Mouse (Mus musculus): ENCODE data around the gene Madd.

The Madd gene

DNA sequence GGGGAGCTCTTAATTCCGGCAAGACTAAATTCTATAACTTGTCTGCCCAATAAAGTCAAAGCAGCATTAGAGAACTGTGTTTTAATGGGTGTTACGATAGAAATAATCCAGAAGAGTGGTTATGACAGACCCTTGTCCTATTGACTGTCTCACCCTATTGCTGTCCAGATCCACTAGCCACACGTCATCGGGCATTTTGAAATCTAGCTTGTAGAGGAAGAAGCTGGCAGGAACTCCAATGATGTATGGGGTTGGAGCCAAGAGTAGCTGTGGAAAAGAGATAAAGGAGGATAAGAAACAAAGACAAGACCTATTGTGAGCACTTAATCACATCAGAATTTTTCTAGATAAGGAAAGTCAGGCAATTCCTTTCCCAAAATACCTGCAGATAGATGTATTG lies 8.1 kb downstream of the Madd start:
- in situ Hi-C loops (cut with MseI, MboI), result no loop called here

DNA sequence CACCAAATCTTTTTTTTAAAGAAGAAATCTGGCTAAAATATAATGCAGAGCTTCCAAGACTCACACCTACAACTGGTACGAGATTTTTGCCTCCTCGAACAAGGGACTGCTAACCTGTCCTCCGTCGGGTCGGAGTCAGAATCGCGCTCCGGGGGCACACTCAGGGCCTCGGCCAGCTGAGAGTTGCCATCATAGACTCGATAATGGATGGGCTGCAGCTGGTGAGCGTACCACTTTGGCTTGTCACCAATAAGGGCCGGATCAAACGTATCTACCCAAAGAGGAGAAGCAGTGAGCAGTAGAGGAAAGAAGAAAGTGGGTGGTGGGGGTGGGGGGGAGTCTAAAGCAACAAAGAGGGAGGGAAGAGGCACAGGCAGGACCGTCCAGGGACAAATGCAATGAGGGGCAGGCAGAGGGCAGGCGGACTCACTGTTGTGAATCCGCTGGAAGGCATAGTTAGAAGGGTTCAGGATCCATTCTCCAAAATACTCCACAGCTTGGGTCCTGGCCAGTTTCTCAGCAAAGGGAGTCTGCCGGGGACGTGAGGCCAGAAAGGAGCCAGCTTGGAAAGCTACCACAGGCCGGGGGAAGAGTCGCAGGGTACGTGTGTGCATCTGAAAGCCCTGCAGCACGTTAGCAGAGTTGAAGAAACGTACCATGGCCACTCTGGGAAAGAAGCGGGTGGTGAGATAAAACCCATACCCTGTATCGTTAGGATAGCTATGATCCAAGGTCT lies 13.9 kb downstream of the Madd start:
- in situ Hi-C loops (cut with MseI, MboI), result no loop called here

DNA sequence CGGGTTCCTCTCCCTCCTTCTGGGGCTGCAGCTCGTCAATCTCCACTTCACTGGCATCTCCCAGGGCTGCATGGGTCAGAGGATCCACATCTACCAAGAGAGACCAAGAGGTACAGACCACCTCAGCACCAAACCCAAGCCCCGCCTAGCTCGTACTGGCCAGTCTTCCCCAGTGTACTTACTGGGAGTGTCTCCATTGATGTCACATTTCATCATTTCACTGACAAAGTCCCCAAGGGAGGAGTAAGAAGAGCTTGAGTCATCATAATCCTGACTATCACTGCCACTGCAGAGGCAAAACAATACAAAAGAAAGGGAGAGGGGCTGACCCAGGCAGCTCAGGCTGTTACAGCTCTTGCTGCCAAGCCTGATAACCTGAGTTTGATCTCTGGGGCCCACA lies 16.0 kb downstream of the Madd start:
- in situ Hi-C loops (cut with MseI, MboI), result no loop called here

DNA sequence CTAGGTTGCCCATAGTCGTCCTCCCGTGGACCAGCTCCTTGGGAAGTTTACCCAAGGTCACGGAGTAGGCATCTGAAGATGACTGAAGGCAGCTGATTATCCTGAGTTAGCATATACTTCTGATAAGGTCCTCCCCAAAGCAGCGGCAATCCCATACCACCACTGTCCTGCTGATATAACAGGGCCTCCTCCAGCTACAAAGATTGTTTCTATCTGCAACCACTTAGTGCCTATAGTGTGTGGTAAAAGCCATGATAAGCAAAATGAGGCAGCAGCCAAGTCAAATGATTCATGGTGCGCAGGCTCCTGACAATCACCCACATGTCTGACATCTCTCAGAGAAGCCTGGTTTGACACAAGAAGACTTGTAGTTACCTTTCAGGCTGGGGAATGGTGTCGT lies 18.6 kb downstream of the Madd start:
- in situ Hi-C loops (cut with MseI, MboI), result no loop called here

DNA sequence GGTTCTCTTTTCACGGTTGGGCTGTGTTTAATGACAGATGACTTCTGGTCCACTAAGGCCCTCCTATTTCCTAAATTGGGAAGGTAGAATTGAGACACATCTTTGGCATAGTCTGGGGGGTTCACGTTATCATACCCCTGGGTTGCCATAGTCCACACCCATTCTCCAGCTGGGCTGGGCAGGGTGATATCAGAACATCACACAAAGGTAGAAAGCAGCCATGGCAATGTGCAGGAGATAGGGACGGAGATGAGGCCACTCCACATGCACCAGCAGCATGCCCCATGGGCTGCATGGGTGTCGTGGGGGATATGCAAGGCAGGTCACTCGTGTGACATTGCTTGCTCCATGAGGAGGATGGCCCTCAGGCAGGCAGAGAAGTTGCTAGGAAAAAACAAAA lies 20.1 kb downstream of the Madd start:
- in situ Hi-C loops (cut with MseI, MboI), result no loop called here

DNA sequence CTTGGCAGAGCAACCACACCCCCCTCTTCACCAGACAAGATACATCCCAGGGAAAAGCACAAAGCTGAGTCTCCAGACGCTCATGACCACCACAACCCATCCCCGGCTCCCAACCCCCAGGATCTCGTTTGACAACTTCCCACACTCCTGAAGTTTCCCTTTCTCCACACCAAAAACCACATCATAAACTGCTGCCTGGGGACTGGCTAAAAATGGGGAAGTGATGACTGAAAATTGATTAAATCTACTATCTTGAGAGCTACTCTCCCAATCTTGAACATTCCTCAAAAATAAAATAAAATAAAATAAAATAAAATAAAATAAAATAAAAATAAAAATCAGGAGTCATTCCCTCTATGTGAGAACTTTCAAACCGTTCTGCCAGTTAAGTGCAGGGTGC lies 20.7 kb downstream of the Madd start:
- in situ Hi-C loops (cut with MseI, MboI), result no loop called here

DNA sequence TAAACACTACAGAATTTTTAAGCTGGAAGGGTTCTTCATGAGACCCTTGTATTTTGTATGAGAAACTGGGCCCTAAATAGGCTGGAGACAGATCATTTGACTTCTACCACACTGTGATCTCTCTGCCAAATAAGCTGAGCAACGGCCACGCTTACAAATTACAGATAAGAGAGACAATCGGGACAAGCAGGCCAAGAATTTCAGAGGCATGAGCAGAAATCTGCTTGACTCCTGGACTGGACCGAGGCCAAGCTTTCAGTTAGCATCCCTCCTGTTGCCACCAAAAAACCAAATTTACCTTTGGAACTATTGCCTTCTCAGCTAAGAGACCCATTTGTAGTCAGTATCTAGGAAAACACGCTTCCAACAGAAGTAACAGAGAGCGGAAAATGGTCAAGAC lies 23.0 kb downstream of the Madd start:
- in situ Hi-C loops (cut with MseI, MboI), result no loop called here

DNA sequence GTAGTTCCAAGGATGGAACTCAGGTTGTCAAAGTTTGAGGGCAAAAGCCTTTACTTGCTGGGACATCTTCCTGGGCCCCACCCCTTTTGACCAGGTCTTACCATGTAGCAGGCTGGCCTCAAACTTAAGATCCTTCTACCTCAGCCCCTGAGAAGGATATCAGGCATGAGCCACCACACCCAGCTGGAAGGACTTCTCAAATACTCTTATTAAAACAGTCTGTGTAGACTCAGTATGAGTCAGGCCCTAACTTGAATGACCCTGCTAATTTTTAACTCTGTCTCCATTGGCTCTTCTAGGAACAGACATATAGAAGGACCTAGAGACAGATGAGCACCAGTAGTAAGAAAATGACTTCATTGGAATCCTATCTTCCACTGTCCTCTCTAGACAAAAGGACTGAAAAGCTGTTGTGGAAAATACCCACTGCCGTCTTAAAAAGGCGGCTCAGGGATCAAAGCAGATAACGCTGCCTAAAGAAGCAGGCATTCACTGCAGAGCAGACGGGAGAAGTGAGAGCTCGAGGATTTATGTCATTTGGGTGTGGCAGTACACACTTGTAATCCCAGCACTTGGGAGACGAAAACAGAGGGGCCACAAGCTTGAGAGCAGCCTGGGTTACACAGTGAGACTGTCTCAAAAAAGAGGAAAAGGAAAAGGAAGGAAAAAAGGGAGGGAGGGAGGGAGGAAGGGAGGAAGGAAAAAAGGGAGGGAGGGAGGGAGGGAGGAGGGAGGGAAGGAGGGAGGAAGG lies 26.5 kb downstream of the Madd start:
- in situ Hi-C loops (cut with MseI, MboI), result no loop called here

DNA sequence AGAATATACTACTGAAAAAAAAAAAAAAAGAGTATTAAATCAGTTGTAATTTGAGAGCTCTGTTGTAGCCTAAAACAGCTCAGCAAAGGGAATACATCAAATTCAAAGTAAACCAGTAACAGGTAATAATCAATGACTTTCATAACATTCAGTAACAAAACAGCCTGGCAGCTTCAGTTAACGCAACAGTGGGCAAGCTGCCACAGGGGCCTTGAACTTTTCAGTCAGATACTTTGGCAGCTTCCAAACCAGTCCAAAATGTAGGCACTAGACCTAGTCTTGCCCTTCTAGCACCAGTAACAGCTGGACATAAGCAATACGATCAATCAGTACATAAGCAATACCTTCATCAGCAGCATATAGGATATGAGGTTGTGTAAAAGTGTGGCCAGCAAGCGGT lies 29.5 kb downstream of the Madd start:
- in situ Hi-C loops (cut with MseI, MboI), result no loop called here

DNA sequence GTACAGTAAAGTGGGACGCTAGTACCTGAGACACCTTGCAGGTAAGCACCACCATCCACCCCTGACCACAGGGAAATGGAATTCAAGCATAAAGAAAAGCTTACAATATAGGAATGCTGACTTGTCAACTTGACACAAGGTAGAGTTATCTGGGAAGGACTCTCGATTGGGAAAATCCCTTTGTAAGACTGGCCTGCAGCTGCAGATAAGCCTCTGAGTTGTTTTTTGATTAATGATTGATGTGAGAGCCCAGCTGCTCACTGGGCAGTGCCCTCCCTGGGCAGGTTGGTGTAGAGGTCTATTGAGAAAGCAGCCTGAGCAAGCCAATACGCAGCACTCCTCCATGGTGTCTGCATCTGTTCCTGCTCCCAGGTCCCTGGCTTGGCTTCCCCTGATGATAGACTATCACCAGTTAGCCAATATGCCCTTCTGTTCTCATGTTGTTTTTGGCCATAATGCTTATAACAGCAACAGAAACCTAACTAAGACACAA lies 30.7 kb downstream of the Madd start:
- in situ Hi-C loops (cut with MseI, MboI), result no loop called here

DNA sequence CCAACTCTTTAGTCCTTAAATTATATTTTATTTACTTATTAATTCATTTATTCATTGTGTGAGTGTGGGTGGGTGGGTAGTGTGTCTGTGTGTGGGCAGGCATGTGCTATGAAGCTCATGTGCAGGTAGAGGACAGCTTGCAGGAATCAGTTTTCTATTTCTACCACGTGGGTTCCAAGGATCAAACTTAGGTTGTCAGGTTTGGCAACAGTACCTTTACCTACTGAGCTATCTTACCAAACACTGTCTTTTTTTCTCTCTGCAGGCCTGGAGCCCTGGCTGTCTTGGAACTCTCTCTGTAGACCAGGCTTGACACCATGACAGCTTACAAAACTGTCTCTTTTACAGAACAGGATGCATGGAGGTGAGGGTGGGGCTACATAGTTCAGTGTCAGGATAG lies 32.3 kb downstream of the Madd start:
- in situ Hi-C loops (cut with MseI, MboI), result no loop called here

DNA sequence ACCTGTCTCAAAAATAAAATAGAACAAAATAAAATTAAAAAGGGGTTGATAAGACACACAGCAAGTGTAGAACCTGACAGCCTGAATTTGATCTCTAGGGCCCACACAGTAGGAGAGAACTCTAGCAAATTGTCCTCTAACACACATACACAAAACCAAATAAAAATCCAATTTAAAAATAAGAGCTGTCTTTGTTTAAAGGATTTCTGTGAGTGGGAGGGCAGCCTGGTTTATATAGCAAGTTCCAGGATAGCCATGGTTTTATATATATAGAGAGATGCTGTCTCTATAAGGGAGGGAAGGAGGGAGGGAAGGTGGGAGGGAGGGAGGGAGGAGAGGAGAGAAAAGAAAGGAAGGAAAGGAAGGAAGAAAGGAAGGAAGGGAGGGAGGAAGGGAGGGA lies 35.5 kb downstream of the Madd start:
- in situ Hi-C loops (cut with MseI, MboI), result no loop called here

DNA sequence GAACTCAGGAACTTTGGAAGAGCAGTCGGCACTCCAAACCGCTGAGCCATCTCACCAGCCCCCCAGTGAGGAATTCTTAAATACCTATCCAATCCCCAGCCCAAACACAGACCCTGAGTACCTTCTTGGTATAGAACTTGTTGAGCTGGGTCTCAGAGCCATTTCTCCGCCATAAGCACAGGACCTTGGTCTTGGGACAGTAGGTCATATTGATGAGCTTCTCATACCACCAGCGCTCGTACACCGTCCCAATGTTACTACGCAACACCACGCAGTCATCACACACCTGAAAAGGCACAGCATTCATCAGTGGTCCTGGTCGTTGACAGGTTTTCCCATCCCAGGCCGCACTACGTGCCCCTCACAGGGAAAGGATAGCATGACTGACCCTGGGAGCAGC lies 40.2 kb downstream of the Madd start:
- in situ Hi-C loops (cut with MseI, MboI), result no loop called here

DNA sequence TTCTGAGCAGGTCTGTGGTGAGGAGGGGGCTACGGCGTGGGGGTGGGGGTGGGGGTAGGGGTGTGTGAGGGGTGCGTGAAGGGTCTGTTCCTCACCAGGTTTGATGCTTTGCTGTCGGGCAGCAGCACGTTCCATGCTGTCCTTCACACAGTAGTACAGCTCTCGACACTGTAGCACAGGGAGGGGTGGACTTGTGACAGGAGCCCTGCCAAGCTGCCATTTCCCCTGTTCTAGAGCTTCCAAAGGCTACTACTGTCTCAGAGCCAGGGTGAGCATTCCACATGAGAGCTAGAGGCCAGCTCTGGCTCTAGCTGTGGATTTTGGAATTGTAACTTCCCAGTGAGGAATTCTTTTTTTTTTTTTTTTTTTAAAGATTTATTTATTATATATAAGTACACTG lies 40.7 kb downstream of the Madd start:
- in situ Hi-C loops (cut with MseI, MboI), result no loop called here

DNA sequence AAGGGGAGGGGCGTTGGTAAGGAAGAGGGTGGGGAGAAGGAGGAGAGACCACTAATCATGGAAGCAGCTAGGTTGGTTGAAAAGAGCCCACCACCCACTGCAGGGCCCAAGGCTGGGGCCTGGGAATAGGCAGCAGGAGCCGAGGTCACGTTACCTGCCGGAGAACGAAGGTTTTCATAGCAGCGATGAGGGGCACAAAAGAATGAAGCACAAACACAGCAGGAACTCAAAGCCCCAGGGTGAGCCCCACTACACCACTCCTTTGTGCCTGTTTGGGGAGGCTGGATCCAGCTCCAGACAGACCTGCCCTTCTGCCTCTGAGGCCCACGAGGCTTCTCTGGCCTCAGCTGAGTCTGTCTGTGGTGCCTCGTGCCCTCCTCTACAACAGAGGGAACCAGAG lies 43.9 kb downstream of the Madd start:
- in situ Hi-C loops (cut with MseI, MboI), result no loop called here

DNA sequence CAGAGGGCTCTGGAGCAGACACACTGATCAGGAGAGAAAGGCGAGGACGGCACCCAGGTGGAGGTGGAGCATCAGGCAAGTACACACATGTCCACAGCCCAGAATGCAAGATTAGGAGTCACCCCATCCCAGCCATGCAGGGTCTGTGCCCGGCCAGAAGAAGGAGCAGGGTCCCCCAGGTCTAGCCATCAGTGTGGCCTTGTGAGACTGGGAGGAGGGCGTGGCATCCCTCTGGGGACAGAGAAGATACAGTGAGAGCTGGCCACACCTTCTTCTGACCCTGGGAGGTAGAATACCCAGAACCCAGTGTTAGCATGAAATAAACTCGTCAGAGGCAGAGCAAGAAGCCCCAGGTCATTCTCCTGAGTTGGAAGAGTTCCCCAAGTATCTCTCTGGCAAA lies 44.3 kb downstream of the Madd start:
- in situ Hi-C loops (cut with MseI, MboI), result no loop called here

DNA sequence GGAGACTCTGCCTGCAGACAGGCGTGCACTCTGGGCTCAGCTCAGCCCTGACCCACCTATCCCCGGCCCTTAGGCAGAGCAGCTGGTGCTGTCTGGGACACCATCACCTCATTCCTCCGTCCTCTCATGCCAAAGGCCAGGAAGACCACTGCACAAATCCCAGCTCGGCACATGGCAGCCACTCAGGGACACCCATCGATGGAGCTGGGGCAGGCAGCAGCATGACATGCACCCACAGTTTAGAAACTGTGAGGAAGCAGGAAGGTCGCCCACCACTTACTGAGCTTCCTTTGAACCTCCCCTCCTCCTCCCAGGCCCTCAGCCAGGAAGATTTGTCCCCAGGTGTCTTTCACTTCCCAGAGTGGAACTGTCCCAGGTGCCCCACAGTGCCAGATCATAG lies 46.2 kb downstream of the Madd start:
- in situ Hi-C loops (cut with MseI, MboI), result no loop called here

DNA sequence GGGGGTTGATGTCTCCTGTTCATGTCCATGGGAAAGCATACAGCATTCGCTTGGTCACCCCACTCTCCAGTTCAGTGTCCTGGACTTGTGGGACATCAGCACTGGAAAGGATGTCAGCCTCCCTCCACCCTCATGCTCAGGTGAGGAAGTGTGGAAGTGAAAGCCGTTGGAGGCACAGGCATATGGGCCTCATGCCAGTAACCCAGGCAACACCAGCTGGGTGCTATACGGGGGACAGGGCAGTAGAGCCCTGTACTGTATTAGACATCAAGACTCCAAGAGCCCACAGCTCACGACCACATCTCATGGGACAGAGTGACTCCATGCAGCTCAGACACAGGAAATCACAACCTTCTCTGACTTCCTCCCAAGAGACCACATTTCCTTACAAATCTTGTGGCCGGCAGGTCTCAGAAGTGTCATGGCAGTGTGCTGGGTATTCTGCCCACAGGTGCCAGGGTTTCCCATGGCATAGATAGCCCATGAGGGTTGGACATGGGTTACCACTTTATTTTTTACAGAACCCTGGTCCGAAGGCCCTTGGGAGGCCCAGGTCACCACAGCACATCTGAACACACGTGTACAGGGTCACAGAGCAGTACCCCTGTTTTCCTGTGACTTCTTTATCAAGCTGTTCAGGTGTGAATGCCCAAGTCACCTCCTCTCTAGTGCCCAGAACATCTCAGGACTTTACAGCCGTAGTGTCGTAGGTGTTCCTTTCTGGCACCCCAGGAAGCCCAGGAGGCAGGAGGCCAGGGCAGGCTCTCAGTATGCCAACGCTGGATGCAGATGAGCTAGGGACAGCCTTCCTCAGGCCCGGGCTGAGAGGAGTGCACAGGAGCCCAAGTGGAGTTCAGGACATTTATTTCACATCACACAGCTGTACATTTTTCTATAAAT lies 46.9 kb downstream of the Madd start:
- in situ Hi-C loops (cut with MseI, MboI), result no loop called here

DNA sequence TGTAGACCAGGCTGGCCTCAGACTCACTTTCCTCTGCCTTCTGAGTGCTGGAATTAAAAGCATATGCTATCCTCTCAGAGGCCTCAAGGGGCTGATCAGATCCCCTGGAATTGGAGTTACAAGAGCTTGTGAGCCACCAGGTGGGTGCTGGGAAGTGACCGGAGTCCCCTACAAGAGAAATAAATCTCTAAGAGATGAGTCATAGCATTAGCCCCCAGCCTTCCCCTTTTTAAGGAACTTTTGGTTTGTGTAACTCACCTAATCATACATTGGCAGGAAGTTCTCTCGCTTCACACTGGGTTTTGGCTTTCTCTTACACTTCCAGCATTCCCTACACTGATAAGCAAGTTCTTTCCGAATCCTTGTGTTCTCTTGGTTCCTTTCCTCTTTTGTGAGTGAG lies 51.6 kb downstream of the Madd start:
- in situ Hi-C loops (cut with MseI, MboI), result no loop called here

DNA sequence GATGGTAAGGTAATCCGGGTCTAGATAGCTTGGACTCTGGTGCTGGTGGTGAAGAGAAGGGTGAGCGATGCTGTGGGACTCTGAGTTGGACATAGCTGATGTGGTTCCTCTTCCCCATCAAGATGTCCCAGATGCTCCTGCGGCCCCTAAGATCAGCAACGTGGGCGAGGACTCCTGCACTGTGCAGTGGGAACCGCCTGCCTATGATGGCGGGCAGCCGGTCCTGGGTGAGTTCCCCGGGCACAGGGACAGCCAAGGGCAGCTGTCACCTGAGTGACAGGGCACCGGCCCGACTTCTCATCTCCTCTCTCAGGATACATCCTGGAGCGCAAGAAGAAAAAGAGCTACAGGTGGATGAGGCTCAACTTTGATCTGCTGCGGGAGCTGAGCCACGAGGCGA lies 52.4 kb downstream of the Madd start:
- in situ Hi-C loops (cut with MseI, MboI), result no loop called here

DNA sequence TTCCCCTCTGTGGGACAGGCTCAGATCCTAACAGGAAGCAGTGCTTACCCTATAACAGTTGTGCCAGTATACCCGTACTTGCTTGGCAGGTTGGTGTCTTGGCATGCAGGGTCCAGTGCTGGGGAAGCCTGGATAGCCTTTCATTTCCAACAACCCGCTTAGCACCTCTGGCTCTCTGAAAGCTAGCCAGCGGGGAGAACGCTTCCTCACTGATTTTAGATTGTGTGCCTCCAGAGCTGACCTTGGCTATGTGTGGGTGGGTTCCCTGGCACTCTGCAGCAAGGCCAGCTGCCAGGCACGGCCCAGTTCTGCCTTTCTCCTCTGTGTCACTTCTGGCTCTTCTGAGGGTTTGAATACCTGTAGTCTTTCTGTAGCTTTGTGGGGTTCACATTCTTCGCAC lies 53.5 kb downstream of the Madd start:
- in situ Hi-C loops (cut with MseI, MboI), result no loop called here

DNA sequence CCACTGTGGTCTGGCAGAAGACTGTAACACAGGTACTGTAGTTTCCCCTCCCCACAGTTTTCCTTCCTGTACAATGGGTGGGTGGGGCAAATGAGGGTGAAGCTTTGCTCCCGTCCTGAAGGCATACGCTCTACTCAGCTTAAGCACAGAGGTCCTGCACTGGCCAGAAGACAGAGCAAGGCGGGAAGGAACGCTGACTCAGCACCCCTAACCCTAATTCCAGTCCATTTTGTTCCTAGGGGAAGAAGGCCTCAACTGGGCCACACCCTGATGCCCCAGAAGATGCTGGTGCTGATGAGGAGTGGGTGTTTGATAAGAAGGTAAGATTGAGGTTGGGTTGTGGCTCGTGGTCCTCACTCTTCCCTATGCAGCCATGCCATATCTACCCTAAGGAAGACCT lies 54.9 kb downstream of the Madd start:
- in situ Hi-C loops (cut with MseI, MboI), result no loop called here

All from mouse trophoblast stem cell (cell line).